Mouse (Mus musculus): ENCODE results near the gene Lrp1. TPM values are rescaled to one million over a fixed set of nuclear protein-coding genes. Genes with fewer than 3 reads are reported as not detected.
"Not testable (repeated sequence)": the region's sequence is repeated elsewhere in the genome, so short reads cannot be mapped to it uniquely, and the experiment has no call there.

Lrp1 gene
- polyA plus RNA-seq, 1 experiment from 2014 or later, result 51.8 TPM

DNA sequence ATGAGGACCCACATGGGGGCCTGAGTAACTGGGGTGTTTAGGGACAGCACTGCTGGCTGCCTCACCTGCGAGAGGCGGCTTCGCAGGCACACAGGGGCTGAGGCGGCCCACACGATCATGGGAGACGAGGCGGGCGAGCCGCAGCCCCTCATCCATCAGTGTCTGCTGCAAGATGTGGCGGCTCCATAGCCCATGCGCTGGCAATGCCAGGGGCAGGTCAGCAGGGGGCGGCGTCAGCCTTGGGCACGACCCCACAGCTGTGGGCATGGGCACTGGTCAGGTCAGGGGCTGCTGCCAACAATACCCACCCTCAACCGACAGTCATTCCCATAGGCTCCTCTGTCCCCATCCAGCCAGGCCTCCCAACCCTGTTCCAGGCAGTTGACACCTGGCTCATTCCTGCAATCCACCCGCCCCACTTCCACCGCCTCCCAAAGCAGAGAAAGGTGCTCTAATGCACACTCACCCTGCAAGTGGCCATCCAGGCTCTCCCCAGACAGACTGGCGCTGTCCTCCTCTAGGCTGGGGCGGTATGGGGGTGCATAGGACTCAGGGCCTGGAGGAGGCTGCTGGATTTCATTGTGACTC lies 41.8 kb upstream of the Lrp1 start:
- WGBS, result 25% methylated on average over 19 of the region's 19 CpGs
- Histone ChIP-seq H3K4me3 (peak overlapping the region; percentile 55), H3K27me3 (ENCODE audit: insufficient read depth, poor library complexity, severe bottlenecking) (peaks cover 39% of the 10 kb centered on the region), H3K36me3 (peaks cover 44% of the 10 kb centered on the region), H3K4me1 (peaks cover 79% of the 10 kb centered on the region), H3K9me3 (no peaks in the 10 kb centered on the region), H3K27ac (peak overlapping the region; percentile 82)
- DNase-seq (ENCODE audit: low spot score), result no peak

DNA sequence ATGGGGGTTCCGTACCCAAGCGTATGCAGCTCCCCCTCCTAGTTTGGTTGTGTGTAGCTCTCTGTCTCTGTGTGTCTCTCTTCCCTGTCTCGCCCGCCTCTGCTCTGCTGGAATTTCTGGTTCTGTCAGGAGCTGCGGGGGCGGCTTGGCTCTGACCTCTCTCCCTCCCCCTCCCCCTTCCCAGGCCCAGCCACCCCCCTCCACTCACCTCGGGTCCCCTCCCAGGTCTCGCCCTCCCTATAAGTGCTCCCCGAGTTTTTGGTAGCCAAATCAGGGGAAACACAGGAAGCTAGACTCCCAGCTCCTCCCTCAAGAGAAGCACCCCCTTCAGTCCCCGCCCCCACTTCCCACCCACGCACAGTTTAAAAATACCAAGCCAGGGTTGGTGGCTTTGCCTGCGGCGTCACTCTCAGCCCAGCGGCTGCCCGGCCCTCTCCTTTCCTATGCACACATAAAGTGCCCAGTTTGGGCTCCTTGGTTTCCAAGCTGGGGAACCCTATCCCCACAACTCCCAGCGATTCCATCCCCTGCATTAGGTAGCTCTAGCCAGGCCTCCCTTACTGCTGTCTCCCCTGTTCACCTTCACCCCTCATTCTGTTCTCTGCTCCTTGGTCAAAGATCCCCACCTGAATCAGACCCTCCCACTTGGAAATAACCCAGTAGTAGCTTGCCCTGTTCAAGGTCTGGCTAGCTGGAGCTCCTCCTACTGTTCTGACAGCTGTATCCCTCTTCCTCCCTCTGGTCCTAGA lies 41.1 kb upstream of the Lrp1 start:
- under 1% methylated on average over 16 of the region's 16 CpGs for WGBS
- Histone ChIP-seq H3K9me3 (no peaks in the 10 kb centered on the region), H3K27me3 (ENCODE audit: insufficient read depth, poor library complexity, severe bottlenecking) (peaks cover 39% of the 10 kb centered on the region), H3K36me3 (peaks cover 46% of the 10 kb centered on the region), H3K27ac (peak overlapping the region; percentile 82), H3K4me1 (peaks cover 72% of the 10 kb centered on the region), H3K4me3 (peak overlapping the region; percentile 55)
- DNase-seq (ENCODE audit: low spot score), result peak; percentile 87

DNA sequence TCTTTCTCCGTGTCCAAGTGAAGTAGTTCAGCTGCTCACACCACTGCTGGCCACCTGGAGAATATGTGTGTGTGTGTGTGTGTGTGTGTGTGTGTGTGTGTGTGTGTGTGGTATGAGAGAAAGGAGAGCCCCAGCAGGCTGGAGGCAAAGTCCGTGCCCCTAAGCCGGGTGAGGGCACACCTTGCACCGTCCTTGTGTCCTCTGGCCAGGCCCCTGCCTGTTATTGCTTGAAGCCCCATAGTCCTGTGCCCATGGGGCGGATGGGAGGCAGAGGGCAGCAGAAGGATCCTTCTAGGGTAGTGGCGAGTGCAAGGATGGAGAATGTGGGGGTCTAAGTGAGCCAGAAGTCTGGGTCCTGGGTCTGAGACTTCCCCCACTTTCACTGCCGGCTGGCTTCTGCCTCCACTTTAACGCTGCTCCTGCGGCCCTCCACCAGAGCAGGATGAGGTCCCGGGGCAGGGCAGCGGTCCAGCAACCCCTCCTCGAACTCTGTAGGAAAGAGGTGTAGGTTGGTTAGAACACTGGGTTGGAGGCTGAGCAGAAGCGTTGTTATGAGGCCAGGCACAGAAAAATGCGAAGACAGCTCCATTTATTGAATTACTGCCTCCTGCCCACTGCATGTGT lies 40.5 kb upstream of the Lrp1 start:
- WGBS, result 7% methylated on average over 12 of the region's 14 CpGs
- Histone ChIP-seq H3K9me3 (no peaks in the 10 kb centered on the region), H3K4me3 (peak overlapping the region; percentile 55), H3K4me1 (peaks cover 66% of the 10 kb centered on the region), H3K27ac (peak overlapping the region; percentile 82), H3K27me3 (ENCODE audit: insufficient read depth, poor library complexity, severe bottlenecking) (peaks cover 39% of the 10 kb centered on the region), H3K36me3 (peaks cover 52% of the 10 kb centered on the region)
- no peak for DNase-seq (ENCODE audit: low spot score)

DNA sequence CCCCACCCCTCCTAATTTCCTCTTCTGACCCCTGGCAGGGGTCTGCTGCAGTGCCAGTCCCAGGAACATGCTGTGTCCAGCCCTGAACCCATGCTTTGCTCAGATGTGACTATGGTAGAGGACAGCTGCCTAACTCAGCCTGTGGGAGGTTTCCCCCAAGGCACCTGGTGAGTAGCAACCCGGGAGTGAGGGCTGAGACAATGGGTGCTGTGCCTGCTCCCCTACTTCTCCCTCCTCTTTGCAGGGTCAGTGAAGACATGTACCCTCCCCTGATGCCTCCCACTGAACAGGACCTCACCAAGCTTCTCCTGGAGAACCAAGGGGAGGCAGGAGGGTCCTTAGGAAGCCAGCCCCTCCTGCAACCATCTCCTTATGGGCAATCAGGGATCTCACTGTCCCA lies 38.6 kb upstream of the Lrp1 start:
- 75% methylated on average over 1 of the region's 1 CpGs for WGBS
- Histone ChIP-seq H3K27ac (no peak overlapping the region), H3K27me3 (ENCODE audit: insufficient read depth, poor library complexity, severe bottlenecking) (peaks cover 25% of the 10 kb centered on the region), H3K36me3 (peaks cover 64% of the 10 kb centered on the region), H3K4me1 (peaks cover 47% of the 10 kb centered on the region), H3K9me3 (no peaks in the 10 kb centered on the region), H3K4me3 (no peak overlapping the region)
- no peak for DNase-seq (ENCODE audit: low spot score)

DNA sequence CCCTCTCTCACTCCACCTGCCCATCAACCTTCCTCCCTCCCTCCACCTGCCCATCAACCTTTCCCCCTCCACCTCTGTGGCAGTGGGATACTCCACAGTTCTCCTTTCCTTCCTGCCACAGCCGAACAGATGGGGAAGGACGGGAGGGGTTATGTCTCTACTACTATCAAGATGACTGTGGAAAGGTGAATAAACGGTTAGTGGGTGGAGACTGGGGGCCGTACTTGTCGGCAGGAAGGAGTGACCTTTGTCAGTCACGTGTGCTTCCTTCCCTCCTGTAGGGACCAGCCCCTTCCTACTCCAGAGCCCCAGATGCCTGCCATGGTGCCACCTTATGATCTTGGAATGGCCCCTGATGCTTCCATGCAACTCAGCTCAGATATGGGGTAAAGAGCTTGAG lies 37.1 kb upstream of the Lrp1 start:
- Histone ChIP-seq H3K27me3 (ENCODE audit: insufficient read depth, poor library complexity, severe bottlenecking) (peaks cover 10% of the 10 kb centered on the region), H3K4me1 (peaks cover 37% of the 10 kb centered on the region)
- 15% methylated on average over 6 of the region's 6 CpGs for WGBS

DNA sequence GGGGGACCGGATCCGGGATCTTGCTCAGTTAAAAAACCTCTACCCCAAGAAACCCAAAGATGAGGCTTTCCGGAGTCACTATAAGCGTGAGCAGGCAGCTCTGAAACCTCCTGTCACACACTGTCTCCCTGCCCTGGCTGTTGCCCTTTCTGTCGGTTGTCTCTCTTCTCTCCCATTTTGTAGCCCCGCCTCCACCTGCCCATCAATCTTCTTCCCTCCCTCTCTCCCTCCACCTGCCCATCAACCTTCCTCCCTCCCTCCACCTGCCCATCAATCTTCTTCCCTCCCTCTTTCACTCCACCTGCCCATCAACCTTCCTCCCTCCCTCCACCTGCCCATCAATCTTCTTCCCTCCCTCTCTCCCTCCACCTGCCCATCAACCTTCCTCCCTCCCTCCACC lies 36.7 kb upstream of the Lrp1 start:
- H3K9me3 ChIP-seq; H3K27ac ChIP-seq; H3K4me3 ChIP-seq; DNase-seq (ENCODE audit: low spot score); H3K27me3 ChIP-seq (ENCODE audit: insufficient read depth, poor library complexity, severe bottlenecking): not testable (repeated sequence)
- Histone ChIP-seq H3K4me1 (peaks cover 37% of the 10 kb centered on the region), H3K36me3 (peaks cover 66% of the 10 kb centered on the region)
- WGBS, result 45% methylated on average over 6 of the region's 6 CpGs

More for the DNA sequence above, 37.1 kb upstream of the Lrp1 start:
- DNase-seq (ENCODE audit: low spot score), result no peak
- Histone ChIP-seq H3K27ac (0 out of 2 replicates have a peak overlapping the region, but pooled peaks have one; percentile 23), H3K9me3 (no peaks in the 10 kb centered on the region), H3K36me3 (peaks cover 65% of the 10 kb centered on the region), H3K4me3 (0 out of 2 replicates have a peak overlapping the region, but pooled peaks have one; percentile 4)

DNA sequence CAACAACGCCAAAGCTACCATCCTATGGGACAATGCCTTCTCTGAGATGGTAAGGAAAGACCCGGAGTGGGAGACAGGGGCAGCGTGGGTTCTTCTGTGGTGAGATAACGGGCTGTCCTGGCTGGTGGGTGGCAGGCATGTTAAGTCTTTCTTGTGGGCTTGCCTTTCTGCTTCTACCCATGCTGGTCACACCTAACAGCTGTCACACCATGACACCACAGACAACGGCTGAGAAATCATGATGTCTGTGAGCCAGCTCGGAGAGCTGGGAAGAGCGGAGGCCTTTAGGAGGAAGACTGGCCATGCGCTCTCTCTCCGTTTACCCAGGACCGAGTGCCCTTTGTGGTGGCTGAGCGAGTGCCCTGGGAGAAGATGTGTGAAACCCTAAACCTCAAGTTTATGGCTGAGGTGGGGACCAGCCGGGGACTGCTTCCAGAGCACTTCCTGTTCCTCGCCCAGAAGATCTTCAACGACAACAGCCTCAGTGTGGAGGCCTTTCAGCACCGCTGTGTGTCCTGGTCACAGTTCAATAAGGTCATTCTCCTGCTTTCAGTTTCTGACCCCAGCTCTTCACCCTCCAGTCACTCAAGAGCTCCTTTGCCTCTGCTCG lies 34.1 kb upstream of the Lrp1 start:
- Histone ChIP-seq H3K9me3 (no peaks in the 10 kb centered on the region), H3K36me3 (peaks cover 77% of the 10 kb centered on the region), H3K4me3 (no peak overlapping the region), H3K27ac (no peak overlapping the region), H3K4me1 (peaks cover 18% of the 10 kb centered on the region), H3K27me3 (ENCODE audit: insufficient read depth, poor library complexity, severe bottlenecking) (no peaks in the 10 kb centered on the region)
- WGBS, result 74% methylated on average over 16 of the region's 16 CpGs
- no peak for DNase-seq (ENCODE audit: low spot score)

DNA sequence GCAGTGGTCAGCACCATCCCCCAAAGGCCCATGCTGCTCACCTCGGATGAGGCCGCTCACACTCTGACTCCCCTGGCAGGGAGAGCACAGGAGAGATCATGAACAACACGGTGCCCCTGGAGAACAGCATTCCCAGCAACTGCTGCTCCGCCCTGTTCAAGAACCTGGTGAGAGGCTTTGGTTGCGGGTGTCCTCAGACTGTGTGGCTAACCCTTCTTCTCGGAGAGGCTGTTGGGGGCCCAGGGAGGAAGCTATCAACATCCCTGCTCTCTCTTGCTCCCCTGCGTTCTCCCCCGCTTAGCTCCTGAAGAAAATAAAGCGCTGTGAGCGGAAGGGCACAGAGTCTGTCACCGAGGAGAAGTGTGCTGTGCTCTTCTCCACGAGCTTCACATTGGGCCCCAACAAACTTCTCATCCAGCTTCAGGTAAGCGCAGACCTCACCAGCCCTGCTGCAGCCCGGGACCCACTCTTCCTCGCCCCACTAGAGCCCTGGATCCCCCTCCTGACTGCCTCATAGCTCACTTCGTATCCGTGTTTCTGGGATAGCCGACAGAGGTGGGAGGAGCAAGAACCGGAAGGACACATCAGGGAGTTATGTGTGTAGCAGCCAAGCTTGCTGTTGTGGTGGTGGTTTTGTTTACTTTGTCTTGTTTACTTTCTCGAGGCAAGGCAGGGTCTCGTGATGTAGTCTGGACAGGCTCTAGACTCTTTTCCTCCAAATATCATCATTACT lies 32.1 kb upstream of the Lrp1 start:
- no peak for DNase-seq (ENCODE audit: low spot score)
- peaks cover 79% of the 10 kb centered on the region for H3K36me3 ChIP-seq
- peaks cover 12% of the 10 kb centered on the region for H3K4me1 ChIP-seq
- H3K27me3 ChIP-seq (ENCODE audit: insufficient read depth, poor library complexity, severe bottlenecking), result no peaks in the 10 kb centered on the region
- WGBS, result 42% methylated on average over 21 of the region's 21 CpGs
- peak overlapping the region; percentile 32; the same call in 1 of the 2 replicates for H3K4me3 ChIP-seq
- H3K9me3 ChIP-seq, result no peaks in the 10 kb centered on the region
- H3K27ac ChIP-seq, result no peak overlapping the region

DNA sequence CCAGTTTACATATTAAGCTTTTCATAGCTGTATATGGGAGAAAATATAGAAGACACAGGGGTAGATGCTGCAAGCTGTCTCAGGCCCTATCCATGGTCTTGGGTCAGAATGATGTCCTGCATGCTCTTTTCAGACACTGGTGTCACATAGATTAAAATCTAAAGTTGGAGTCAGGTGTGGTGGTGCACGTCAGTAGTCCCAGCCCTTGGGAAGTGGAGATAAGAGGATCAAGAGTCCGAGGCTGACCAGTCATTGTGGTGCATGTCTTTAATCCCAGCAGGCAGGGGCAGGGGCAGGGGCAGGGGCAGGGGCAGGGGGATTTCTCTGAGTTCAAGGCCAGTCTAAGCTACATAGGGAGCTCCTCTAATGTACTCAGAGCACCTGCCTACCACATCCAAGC lies 24.8 kb upstream of the Lrp1 start:
- WGBS, result 34% methylated on average over 2 of the region's 2 CpGs
- Histone ChIP-seq H3K4me3 (no peak overlapping the region), H3K4me1 (peaks cover 27% of the 10 kb centered on the region), H3K27ac (no peak overlapping the region), H3K27me3 (ENCODE audit: insufficient read depth, poor library complexity, severe bottlenecking) (no peaks in the 10 kb centered on the region), H3K9me3 (no peaks in the 10 kb centered on the region), H3K36me3 (peaks cover 31% of the 10 kb centered on the region; the same call in 1 of the 2 replicates)
- no peak for DNase-seq (ENCODE audit: low spot score)

DNA sequence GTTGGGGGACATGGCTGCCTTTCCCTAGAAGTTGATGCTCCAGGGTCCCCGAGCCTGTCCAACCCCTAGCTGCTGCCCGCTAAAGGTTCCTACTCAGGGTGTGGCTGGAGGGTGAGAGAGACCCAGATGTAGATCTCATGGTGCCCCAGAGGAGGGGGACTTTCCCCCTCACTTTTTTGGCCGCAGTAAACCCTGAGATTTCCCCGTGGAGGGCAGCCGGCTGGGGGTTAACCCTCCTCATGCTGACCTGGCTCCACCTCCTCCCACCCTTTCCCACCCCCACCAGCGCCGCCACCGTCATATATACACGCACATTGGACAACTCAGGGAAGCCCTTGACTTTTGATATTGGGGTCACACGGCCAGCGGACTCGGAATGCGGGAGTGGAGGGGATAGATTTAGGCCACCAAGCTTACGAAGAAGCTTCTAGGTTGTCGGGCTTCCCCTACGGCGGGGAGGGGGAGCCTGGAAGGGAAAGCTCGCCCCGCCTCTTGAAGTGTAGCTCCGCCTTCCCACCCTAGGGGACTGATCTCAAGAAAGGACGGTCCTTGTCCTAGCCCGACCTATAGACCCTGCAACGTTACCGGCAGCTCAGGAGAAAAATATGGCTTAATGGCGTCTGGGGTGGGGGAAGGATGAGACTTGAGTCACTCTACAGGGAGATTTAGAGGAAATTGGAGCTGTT lies 22.7 kb upstream of the Lrp1 start:
- 1% methylated on average over 25 of the region's 25 CpGs for WGBS
- Histone ChIP-seq H3K4me3 (peak overlapping the region; percentile 72), H3K27me3 (ENCODE audit: insufficient read depth, poor library complexity, severe bottlenecking) (no peaks in the 10 kb centered on the region), H3K9me3 (no peaks in the 10 kb centered on the region), H3K4me1 (peaks cover 27% of the 10 kb centered on the region), H3K36me3 (peaks cover 19% of the 10 kb centered on the region; the same call in 1 of the 2 replicates), H3K27ac (peak overlapping the region; percentile 93)
- peak; percentile 86 for DNase-seq (ENCODE audit: low spot score)

DNA sequence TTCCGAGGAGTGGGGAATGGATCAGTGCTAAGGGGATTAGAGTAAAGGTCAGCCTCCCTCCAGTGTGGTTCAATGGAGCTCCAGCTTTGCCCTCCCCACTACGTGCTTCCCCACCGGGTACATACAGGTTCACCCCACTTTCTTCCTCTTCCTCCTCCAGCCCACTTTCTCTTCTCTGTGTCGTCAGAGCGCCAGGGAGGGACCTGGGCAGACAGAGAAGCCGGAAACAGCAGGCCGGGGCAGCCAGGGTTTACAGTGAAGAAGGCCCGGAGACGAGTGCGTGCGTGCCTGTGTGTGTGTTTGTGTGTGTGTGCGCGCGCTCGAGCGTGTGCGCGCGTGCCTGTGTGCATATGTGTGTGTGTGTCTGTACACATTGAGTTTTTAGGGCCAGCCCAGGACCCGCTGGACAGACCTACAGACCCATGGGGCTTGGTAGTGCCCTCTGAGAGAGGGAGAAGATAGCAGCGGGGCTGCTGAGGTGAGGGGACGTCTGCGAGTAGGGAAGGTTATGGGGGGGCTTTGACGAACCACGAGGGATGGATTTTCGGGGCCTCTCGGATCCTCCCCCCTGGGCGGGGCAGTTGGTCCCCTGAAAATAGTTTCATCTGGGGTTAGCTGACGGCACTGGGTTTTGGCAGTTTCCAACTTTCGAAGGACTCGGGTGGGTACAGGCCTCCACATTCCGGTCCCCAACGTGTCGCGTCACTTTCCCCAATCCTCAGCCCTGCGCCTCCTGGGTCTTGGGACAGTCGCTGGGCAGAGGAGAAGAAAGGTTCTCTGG lies 22.0 kb upstream of the Lrp1 start, which contains the start of gene Stat6:
TSS of gene Stat6 (plus strand) at position 215 of the 781 bp plus-strand sequence.
- peak within 1 kb of the TSS; percentile 72 for H3K4me3 ChIP-seq
- peaks cover 27% of the 10 kb centered on the region for H3K4me1 ChIP-seq
- H3K27me3 ChIP-seq (ENCODE audit: insufficient read depth, poor library complexity, severe bottlenecking), result no peaks in the 10 kb centered on the region
- peak within 1 kb of the TSS; percentile 93 for H3K27ac ChIP-seq
- no peaks in the 10 kb centered on the region for H3K9me3 ChIP-seq
- peak; percentile 89 for DNase-seq (ENCODE audit: low spot score)
- H3K36me3 ChIP-seq, result peaks cover 13% of the 10 kb centered on the region; the same call in 1 of the 2 replicates
- WGBS, result 3% methylated on average over 37 of the region's 37 CpGs

Measured in heart, embryonic 10.5 days (tissue).